Mouse (Mus musculus) erythroblast, embryonic 14.5 days (primary cell): ENCODE data around the gene Slc5a1.

Experiments used
- GATA1 ChIP-seq: IDR thresholded peaks from 2 replicates; pipeline ENCODE4 v1.6.1; 2012; ENCODE audit warnings: low read length, inconsistent platforms, mixed read lengths
- TAL1 ChIP-seq: IDR thresholded peaks from 3 replicates; pipeline ENCODE4 v1.6.1; 2012; ENCODE audit warnings: low read length, inconsistent platforms, mixed read lengths

DNA sequence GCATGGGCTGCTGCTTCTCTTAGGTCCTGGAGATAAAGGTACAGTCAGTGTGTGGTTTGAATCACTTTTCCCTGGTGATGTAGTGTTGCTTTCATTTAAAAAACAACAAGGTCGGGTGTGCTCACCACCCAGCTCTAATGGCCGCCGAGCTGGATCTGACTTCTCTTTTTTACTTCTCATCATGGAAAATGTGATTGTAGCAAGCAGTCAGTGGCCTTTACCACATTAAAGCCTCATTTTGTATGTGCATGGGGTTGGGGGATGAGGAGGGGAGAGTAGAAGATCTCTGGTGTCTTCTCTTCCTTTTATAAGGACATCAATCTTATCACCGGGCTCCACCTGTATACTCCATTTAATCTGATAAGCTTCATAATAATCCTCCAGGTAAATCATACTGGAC lies 21.3 kb downstream of the Slc5a1 start:
- TF ChIP-seq TAL1 (no peak), GATA1 (no peak)
